Mouse (Mus musculus) forebrain, embryonic 15.5 days (tissue): ENCODE data around the gene Naa35. TPM values are rescaled to one million over a fixed set of nuclear protein-coding genes. Genes with fewer than 3 reads are reported as not detected.

Source experiments
- ATAC-seq: fragments of 200-750 bp; cut with Nextera tagmentation; replicated peaks from 2 replicates; pipeline ENCODE4 v1.8.0; 2017; ENCODE audit warnings: mild to moderate bottlenecking, moderate TSS enrichment, moderate library complexity
- H3K27ac ChIP-seq: fragments of 300-500 bp; sonication (generic); replicated peaks from 2 replicates; pipeline ENCODE4 v1.5.1; 2015; ENCODE audit warnings: mild to moderate bottlenecking, inconsistent platforms
- H3K27me3 ChIP-seq: fragments of 300-500 bp; sonication (generic); 2 replicates; pipeline ENCODE4 v1.6.1; 2015; ENCODE audit warnings: inconsistent platforms
- H3K36me3 ChIP-seq: fragments of 300-500 bp; sonication (generic); 2 replicates; pipeline ENCODE4 v1.6.1; 2015; ENCODE audit warnings: mild to moderate bottlenecking, inconsistent platforms
- H3K4me1 ChIP-seq: fragments of 300-500 bp; sonication (generic); 2 replicates; pipeline ENCODE4 v1.6.1; 2015; ENCODE audit warnings: inconsistent platforms
- H3K4me2 ChIP-seq: fragments of 300-500 bp; sonication (generic); replicated peaks from 2 replicates; pipeline ENCODE4 v1.6.1; 2015; ENCODE audit warnings: mild to moderate bottlenecking, inconsistent platforms
- H3K4me3 ChIP-seq: fragments of 300-500 bp; sonication (generic); 2 replicates; pipeline ENCODE4 v1.5.1; 2015; ENCODE audit warnings: mild to moderate bottlenecking, inconsistent platforms
- H3K9ac ChIP-seq: fragments of 300-500 bp; sonication (generic); replicated peaks from 2 replicates; pipeline ENCODE4 v1.6.1; 2015; ENCODE audit warnings: mild to moderate bottlenecking, inconsistent platforms
- H3K9me3 ChIP-seq: fragments of 300-500 bp; sonication (generic); 2 replicates; pipeline ENCODE4 v1.6.1; 2016; ENCODE audit warnings: inconsistent platforms
- WGBS: fragments of 180-500 bp; shearing (Covaris S2); methylation state at CpG from one replicate; pipeline ENCODE4 v1.1.7; 2015; ENCODE audit warnings: mixed read lengths; 5-methylcytosine and 5-hydroxymethylcytosine counted together
- polyA plus RNA-seq: library from polyadenylated mRNA; unstranded; fragments of >200 nt; fragmentation: Nextera tagmentation; extraction: Ambion mirVana; gene quantifications from 2 replicates; pipeline ENCODE4 v1.2.1, GENCODE M21; 2015

Gene Naa35
- polyA plus RNA-seq: 157 and 161 TPM in 2 replicates

GRCm38 (mm10) chr13:59584947-59585647, at the start of gene Naa35, which contains the start of gene Agtpbp1:
Naa35 (plus strand) TSS chr13:59585259.
Agtpbp1 (minus strand) TSS chr13:59585227.
- H3K36me3 ChIP-seq: peaks cover 20% of the 10 kb centered on the region
- H3K4me2 ChIP-seq: peak within 1 kb of the TSS; percentile 89
- H3K27me3 ChIP-seq: no peaks in the 10 kb centered on the region
- peaks cover 37% of the 10 kb centered on the region for H3K4me1 ChIP-seq
- H3K27ac ChIP-seq: peak within 1 kb of the TSS; percentile 84
- no peaks in the 10 kb centered on the region for H3K9me3 ChIP-seq
- peak; percentile 98 for ATAC-seq
- H3K4me3 ChIP-seq: peak within 1 kb of the TSS; percentile 81
- H3K9ac ChIP-seq: peak within 1 kb of the TSS; percentile 84
- WGBS: under 1% methylated on average over 79 of the region's 83 CpGs

GRCm38 (mm10) chr13:59535746-59536145, 49.3 kb upstream of the Naa35 start:
- Histone ChIP-seq H3K27ac (no peak overlapping the region), H3K36me3 (peaks cover 15% of the 10 kb centered on the region), H3K27me3 (no peaks in the 10 kb centered on the region), H3K9me3 (no peaks in the 10 kb centered on the region), H3K9ac (no peak overlapping the region), H3K4me1 (no peaks in the 10 kb centered on the region), H3K4me3 (no peak overlapping the region), H3K4me2 (no peak overlapping the region)
- ATAC-seq: no peak
- WGBS: 84% methylated on average over 6 of the region's 6 CpGs

DNA sequence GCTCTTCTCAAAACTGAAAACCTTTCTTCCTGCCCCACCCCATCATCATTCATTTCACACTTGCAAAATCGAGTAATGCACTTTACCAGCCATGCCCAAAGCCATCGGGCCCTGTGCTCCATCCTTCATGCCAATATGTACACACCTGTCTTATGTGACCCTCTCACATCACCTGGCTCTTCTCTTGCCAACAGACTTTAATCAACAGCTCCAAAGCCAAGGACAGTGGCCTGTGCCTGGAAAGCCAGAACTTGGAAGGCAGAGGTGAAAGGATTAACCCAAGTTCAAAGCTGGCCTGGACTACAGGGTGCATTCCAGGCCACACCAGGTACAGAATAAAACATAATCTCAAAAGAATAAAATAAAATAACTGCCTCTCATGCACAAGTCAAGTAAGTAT, 48.4 kb upstream of the Naa35 start:
- Histone ChIP-seq H3K27ac (no peak overlapping the region), H3K4me1 (no peaks in the 10 kb centered on the region), H3K4me3 (no peak overlapping the region), H3K9ac (no peak overlapping the region), H3K36me3 (peaks cover 11% of the 10 kb centered on the region), H3K27me3 (no peaks in the 10 kb centered on the region), H3K4me2 (no peak overlapping the region), H3K9me3 (no peaks in the 10 kb centered on the region)
- no peak for ATAC-seq
- WGBS: 86% methylated on average over 2 of the region's 2 CpGs

GRCm38 (mm10) chr13:59538661-59539060, 46.4 kb upstream of the Naa35 start:
- no peak for ATAC-seq
- Histone ChIP-seq H3K4me3 (no peak overlapping the region), H3K27me3 (no peaks in the 10 kb centered on the region), H3K4me1 (no peaks in the 10 kb centered on the region), H3K9ac (no peak overlapping the region), H3K36me3 (no peaks in the 10 kb centered on the region; the same call in 1 of the 2 replicates), H3K27ac (no peak overlapping the region), H3K9me3 (no peaks in the 10 kb centered on the region), H3K4me2 (no peak overlapping the region)
- 94% methylated on average over 5 of the region's 5 CpGs for WGBS

GRCm38 (mm10) chr13:59540030-59540429, 45.0 kb upstream of the Naa35 start:
- Histone ChIP-seq H3K9me3 (no peaks in the 10 kb centered on the region), H3K4me3 (no peak overlapping the region), H3K27ac (no peak overlapping the region), H3K4me2 (no peak overlapping the region), H3K27me3 (no peaks in the 10 kb centered on the region), H3K4me1 (no peaks in the 10 kb centered on the region), H3K9ac (no peak overlapping the region), H3K36me3 (no peaks in the 10 kb centered on the region; the same call in 1 of the 2 replicates)
- WGBS: 88% methylated on average over 5 of the region's 5 CpGs
- ATAC-seq: no peak

- 85% methylated on average over 10 of the region's 10 CpGs for WGBS
- Histone ChIP-seq H3K4me1 (peaks cover 1% of the 10 kb centered on the region; the same call in 1 of the 2 replicates), H3K9me3 (no peaks in the 10 kb centered on the region), H3K27ac (no peak overlapping the region), H3K27me3 (no peaks in the 10 kb centered on the region), H3K4me3 (no peak overlapping the region), H3K9ac (no peak overlapping the region), H3K4me2 (no peak overlapping the region), H3K36me3 (no peaks in the 10 kb centered on the region)
- no peak for ATAC-seq
Observed at GRCm38 (mm10) chr13:59542411-59542810, 42.6 kb upstream of the Naa35 start.

DNA sequence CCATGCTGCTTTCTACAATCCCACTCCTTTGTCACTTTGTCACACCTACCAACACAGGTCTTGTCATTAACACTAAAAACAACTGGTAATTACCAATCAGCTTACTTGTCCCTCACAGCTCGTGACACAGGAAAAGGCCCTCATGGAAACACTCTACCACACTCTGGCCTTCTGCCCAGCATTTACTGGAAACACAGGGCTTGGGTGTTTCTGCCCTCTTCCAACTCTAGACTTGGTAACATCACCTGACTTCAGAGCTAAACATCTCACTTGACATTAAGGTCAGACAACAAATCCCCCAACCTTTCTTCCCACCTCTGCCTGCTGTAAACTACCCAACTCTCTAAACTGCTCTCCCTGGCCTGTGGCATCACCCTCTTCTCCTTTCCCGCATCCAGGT, 38.0 kb upstream of the Naa35 start:
- no peaks in the 10 kb centered on the region for H3K36me3 ChIP-seq
- H3K4me3 ChIP-seq: no peak overlapping the region
- H3K9ac ChIP-seq: no peak overlapping the region
- H3K4me2 ChIP-seq: no peak overlapping the region
- ATAC-seq: no peak
- H3K27ac ChIP-seq: no peak overlapping the region
- H3K4me1 ChIP-seq: peaks cover 8% of the 10 kb centered on the region
- 63% methylated on average over 2 of the region's 2 CpGs for WGBS
- no peaks in the 10 kb centered on the region for H3K27me3 ChIP-seq
- H3K9me3 ChIP-seq: no peaks in the 10 kb centered on the region

DNA sequence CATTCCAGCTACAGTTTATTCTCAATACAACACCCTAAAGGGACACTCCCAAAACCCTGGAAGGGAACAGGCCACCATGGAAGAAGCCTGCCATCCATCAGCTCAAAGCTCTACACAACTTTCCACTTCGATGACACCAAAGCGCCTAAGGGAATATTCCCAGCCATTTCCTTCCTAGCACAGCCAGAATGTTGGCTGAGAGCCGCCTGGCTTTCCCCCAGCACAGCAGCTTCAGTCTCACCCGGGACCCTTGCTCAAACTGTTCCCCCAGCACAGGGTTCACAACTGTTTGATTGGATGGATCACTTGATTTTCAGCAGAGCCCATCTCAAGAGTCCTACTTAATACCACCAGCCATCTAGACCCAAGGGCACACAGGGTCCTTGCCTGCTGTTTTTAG, 37.3 kb upstream of the Naa35 start:
- H3K9ac ChIP-seq: no peak overlapping the region
- ATAC-seq: no peak
- H3K27ac ChIP-seq: no peak overlapping the region
- no peak overlapping the region for H3K4me2 ChIP-seq
- H3K9me3 ChIP-seq: no peaks in the 10 kb centered on the region
- 68% methylated on average over 4 of the region's 4 CpGs for WGBS
- H3K36me3 ChIP-seq: no peaks in the 10 kb centered on the region
- H3K27me3 ChIP-seq: no peaks in the 10 kb centered on the region
- peaks cover 11% of the 10 kb centered on the region for H3K4me1 ChIP-seq
- no peak overlapping the region for H3K4me3 ChIP-seq

- Histone ChIP-seq H3K4me1 (peaks cover 14% of the 10 kb centered on the region), H3K9me3 (no peaks in the 10 kb centered on the region), H3K36me3 (no peaks in the 10 kb centered on the region), H3K27ac (no peak overlapping the region), H3K4me2 (no peak overlapping the region), H3K4me3 (no peak overlapping the region), H3K27me3 (no peaks in the 10 kb centered on the region), H3K9ac (no peak overlapping the region)
- 58% methylated on average over 1 of the region's 1 CpGs for WGBS
- no peak for ATAC-seq
Observed at GRCm38 (mm10) chr13:59549318-59549798, 35.7 kb upstream of the Naa35 start.

DNA sequence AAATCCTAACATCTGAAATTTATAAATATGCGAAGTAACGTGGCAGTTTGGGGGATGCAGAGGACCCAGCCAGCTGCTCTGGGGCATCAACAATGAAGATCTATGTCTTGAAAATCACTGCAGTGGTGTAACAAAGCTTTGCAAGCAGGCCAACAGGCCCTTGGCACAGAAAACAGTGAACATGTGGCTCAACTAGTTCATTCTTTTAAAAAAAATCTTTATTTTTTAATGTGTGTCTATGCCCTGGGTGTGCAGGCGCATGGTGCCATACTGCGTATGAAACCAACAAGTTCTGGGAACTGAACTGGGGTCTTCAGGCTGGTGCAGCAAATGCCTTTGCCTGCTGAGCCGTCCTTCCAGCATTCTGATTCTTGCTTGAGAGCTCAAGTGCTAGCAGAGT, 32.8 kb upstream of the Naa35 start:
- Histone ChIP-seq H3K9ac (no peak overlapping the region), H3K27ac (no peak overlapping the region), H3K4me1 (peaks cover 35% of the 10 kb centered on the region), H3K36me3 (no peaks in the 10 kb centered on the region), H3K4me2 (no peak overlapping the region), H3K9me3 (no peaks in the 10 kb centered on the region), H3K27me3 (no peaks in the 10 kb centered on the region), H3K4me3 (no peak overlapping the region)
- 86% methylated on average over 5 of the region's 5 CpGs for WGBS
- ATAC-seq: no peak

DNA sequence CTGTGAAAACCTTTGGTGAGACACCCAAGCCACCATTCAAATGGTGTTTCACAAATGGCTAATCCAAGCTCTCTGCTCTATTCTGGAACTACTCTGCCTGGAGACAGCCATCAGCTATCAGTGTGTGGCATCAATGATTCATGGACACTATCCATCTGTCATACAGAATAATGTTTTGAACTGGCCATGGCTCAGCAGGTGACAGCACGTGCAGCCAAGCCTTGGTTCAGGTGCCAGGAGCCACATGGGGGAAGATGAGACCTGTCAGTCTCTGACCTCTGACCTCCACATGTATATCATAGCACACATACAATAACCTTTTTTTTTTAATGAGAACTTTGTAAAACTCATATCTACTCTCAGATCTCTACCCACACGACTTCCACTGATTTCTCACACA, 32.3 kb upstream of the Naa35 start:
- H3K4me3 ChIP-seq: no peak overlapping the region
- no peak for ATAC-seq
- WGBS: 81% methylated on average over 2 of the region's 2 CpGs

GRCm38 (mm10) chr13:59554772-59555505, 30.1 kb upstream of the Naa35 start:
- Histone ChIP-seq H3K27ac (no peak overlapping the region), H3K4me3 (peak overlapping the region; percentile 74; the same call in 1 of the 2 replicates), H3K36me3 (no peaks in the 10 kb centered on the region), H3K9me3 (no peaks in the 10 kb centered on the region), H3K4me1 (peaks cover 33% of the 10 kb centered on the region), H3K9ac (no peak overlapping the region), H3K27me3 (no peaks in the 10 kb centered on the region), H3K4me2 (peak overlapping the region; percentile 77)
- WGBS: 80% methylated on average over 17 of the region's 17 CpGs
- no peak for ATAC-seq

More for the DNA sequence above, 32.3 kb upstream of the Naa35 start:
- Histone ChIP-seq H3K9me3 (no peaks in the 10 kb centered on the region), H3K36me3 (no peaks in the 10 kb centered on the region), H3K27me3 (no peaks in the 10 kb centered on the region), H3K4me2 (no peak overlapping the region), H3K9ac (no peak overlapping the region), H3K4me1 (peaks cover 33% of the 10 kb centered on the region), H3K27ac (no peak overlapping the region)
